Mouse (Mus musculus) kidney, postnatal 25 days (tissue): Measurements from ENCODE around the gene Coq9.

Experiments used
- DNase-seq, 2 experiments: peaks; one replicate each; pipeline ENCODE4 v3.0.0; 2021; ENCODE audit warnings: mixed read lengths in 2 of 2

The Coq9 gene

GRCm38 (mm10) chr8:94870474-94871107 lies 32.5 kb downstream of the Coq9 start:
- DNase-seq = peak; percentile 27 to 62

DNA sequence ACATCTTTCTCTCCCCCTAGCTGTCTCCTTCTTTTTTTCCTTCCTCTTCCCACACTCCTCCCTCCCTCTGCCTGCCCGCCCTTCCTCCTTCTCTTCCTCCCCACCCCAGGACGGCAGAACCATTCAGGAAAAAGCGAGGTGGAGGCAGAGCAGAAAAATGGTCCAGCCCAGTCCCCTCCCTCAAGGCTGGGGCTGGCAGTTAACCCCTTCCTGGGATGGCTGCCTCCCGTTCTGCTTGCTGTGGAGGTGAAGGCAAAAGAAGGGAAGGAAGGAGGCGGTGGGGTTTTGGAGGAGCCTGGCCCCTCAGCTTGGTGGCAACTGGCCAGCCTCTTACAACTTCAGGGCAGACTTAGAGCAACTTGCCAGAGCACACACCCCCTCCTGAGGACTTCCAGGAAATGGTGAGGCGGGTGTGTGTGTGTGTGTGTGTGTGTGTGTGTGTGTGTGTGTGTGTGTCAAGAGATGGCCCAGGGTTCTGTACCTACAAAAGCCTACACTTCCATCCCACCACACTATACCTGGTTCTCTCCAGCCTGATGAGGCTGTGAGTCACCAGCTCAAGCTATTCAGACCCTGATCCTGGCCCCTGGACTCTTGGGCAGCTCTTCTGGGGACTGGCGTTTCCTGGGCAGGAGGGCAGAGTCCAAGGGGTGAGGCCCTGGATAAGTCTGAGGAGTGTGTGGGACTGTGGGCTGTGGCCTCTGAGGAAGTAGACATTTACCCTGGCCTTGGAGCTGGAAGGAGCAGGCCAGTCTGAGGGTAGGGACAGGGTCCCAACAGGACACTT lies 33.2 kb downstream of the Coq9 start:
- DNase-seq = peak; percentile 70 to 93

DNA sequence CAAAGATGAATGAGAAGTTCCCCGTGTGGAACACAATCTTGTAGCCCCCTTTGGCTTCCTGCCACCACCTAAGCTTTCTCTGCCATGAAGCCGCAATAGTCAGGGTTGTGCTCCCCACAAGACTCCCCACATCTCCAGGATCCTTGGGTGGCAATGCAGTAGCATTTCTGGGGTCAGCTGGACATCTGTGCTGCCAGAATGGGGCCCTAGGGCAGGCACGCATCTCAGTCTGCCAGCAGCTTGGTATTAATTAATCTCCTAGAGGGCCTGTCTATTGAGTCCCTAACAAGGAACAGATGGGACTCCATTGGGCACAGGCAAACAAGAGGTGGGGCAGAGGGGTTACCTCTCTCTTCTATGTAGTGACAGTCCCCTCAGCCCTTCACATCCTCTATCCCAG lies 34.0 kb downstream of the Coq9 start:
- peak; percentile 29 to 63 for DNase-seq

DNA sequence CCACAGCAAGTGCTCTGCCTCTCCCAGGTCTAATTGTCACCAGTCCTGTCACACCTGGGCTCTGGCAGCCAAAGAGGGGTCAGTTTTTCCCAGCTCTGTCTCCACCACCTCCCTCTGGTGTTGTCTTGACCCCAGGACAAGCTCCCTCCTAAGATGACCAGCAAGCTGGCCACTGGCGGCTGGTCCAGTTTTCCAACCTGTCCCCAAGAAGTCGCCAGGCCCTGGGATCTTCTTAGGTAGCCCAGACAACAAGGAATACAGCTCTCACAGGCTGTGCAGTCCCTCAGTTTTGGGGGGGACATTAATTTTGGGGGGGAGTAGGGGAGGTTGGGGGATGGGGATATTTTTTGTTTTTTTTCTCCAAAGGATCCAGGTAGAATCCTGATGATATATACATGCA lies 34.5 kb downstream of the Coq9 start:
- DNase-seq = no peak

- DNase-seq = peak; percentile 85 to 86
These were observed 36.2 kb downstream of the Coq9 start for GRCm38 (mm10) chr8:94874358-94874757.

DNA sequence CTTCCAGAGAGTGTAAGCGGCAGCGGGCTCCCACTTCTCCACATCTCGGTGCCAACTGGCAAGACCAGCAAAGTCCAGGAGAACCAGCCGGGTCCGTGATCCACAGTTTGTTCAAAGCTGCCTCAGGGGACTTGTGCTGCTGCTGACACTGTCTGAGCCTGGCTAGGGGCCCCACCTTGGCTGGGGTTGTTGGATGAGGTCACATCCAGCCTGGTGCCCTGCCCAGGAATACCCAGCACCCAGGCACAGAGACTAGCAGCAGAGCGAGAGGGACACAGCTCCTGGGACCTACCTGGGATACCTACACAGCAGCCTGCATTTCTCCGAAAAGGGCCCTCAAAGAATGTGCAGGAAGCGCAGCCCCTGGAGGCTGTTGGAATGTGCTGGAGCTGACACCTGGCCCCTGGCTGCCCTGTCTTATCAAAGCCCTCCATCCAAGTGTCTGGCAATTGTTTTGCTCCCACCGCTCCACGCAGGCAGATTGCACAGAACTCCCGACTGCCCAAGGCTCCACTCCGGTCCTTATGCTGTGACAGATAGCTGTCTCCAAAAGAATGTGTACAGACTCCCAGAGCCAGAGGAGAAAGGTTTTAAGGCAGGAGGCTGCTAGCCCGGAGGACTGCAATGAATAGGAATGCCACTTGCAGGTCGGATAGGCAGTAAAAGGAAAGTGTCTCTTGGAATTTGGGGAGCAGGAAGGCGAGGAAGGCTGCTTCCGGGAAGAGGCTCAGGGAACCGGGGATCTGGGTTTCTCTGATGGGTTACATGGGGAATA lies 37.2 kb downstream of the Coq9 start:
- peak; percentile 28 to 55 for DNase-seq

DNA sequence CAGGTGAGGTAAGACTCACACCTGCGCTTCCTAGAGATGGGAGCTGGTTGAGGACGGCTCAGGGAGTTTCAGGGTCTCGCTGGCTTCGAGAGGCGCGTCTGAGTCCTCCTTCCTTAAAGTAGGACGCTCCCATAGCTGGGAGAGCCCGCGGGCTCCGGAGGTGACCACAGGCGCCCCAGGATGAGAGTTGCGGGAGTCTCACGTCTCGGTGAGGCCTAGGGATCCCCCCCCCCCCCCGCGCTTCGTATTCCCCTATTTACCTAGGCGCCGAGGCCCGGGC lies 37.7 kb downstream of the Coq9 start:
- peak in 1 of 2 experiments; percentile 21 for DNase-seq

GRCm38 (mm10) chr8:94876197-94876730 lies 38.1 kb downstream of the Coq9 start, which contains the start of gene Dok4:
TSS of gene Dok4 (minus strand) at chr8:94876330.
- peak; percentile 95 to 96 for DNase-seq

GRCm38 (mm10) chr8:94876820-94877219 lies 38.7 kb downstream of the Coq9 start:
- DNase-seq = no peak

DNA sequence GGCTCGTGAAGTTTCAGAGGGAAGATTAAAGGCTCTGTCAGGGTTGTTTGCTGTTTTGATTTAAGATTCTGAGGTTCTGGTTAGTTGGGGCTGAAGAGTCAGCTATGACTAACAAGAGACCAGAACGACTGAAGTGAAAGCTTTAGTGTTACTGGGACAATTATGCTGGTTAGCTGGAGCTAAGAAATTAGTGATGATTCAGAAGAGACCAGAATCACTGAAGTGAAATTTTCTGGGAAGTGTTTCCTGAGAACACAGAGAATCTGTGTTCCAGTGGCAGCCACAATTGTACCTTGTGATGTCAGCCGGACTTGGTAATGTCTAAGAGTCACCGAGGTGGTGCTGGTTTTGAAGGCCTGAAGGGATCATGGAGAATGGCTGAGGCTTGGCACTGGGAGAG lies 42.6 kb downstream of the Coq9 start:
- no peak for DNase-seq

DNA sequence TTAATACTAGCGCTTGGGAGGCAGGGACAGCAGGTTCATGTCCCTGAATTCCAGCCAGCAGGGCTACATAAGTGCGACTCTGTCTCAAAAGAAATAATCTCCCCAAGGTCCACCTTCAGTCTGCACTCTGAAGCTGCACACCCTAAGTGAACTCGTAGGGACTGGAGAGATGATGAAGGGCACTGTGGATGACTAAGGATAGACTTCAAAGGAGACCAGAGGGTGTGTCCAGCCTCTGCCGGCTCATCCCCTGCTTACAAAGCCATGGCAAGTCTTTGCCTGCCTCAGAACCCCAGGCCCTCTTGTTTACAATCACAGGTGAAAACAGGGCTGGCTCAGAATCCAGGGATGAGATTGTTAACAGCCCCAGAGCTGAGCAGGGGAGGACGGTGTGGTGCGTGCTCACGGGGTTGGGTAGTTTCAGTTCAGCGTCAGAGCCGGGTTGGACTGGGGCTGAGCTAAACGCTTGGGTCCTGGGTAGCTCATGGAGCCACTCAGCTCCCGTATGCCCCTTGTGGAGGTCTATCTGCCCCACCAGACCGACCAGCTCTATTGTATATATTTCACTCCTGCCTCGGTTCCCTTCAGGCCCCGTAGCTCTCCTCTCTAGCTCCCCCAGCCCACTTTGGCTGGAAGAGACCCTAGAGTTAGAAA lies 50.4 kb downstream of the Coq9 start:
- DNase-seq = no peak

DNA sequence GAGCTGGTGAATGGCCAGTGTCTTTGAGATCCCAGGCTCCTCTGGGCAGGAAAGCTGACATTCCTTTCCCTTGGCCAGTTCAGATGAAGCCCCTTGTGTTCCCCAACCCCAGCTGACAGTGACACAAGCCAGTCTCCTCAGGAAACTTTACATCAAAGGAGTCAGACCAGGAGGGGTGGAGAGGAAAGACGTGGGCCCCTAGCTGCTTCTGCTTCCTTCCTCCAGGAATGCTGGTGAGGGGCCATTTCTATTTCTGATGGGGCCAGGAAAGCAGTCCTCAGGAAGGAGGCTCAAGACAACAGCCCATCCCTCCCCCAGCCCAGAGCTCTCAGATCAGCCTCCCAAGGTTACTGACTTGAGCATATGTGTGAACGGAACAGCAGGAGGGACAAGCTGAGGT lies 54.8 kb downstream of the Coq9 start:
- DNase-seq = no peak

GRCm38 (mm10) chr8:94899262-94899661 lies 61.1 kb downstream of the Coq9 start:
- peak; percentile 55 to 81 for DNase-seq

DNA sequence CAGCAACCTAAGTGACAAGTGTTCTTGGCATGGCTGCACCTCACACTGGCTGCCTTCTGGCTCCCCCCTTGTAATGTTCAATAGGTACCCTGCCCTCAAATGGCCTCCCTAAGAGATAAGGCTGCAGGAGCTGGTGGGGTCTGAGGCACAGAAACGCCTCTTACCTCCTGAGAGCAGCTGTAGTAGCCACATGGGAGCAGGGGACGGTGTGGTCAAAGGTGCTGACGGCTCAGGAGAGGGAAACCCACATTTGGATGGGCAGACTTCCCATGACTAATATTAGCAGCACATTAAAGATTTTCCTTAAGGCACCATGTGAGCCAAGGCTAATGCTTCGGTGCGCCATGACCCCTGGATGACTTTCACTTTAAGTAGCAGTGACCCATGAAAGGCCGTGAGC lies 62.5 kb downstream of the Coq9 start:
- DNase-seq = peak in 1 of 2 experiments; percentile 14

GRCm38 (mm10) chr8:94901031-94901430 lies 62.9 kb downstream of the Coq9 start:
- DNase-seq = peak in 1 of 2 experiments; percentile 26

- DNase-seq = peak; percentile 41 to 60
These were observed 65.6 kb downstream of the Coq9 start for GRCm38 (mm10) chr8:94903709-94904108.
